Mouse (Mus musculus) thymus, postnatal 0 days (tissue): Measurements from ENCODE around the gene Pfn1. TPM values are rescaled to one million over a fixed set of nuclear protein-coding genes. Genes with fewer than 3 reads are reported as not detected.
A peak's percentile ranks its signal among the peaks of the same experiment; 100 is the strongest.

ENCODE experiments used
- DNase-seq: peaks from one replicate; pipeline ENCODE4 v3.0.0-alpha.2; 2015; ENCODE audit warnings: low spot score
- polyA plus RNA-seq: library from polyadenylated mRNA; unstranded; fragments of >200 nt; fragmentation: Nextera tagmentation; extraction: Ambion mirVana; gene quantifications from 2 replicates; pipeline ENCODE4 v1.2.1, GENCODE M21; 2015

Gene Pfn1
- polyA plus RNA-seq, 1 experiment from 2014 or later, result 2,783 TPM

- DNase-seq, result no peak
These were observed 23.6 kb upstream of the Pfn1 start for GRCm38 (mm10) chr11:70678092-70678491.

GRCm38 (mm10) chr11:70674501-70674900, 20.1 kb upstream of the Pfn1 start:
- no peak for DNase-seq

- DNase-seq, result no peak
These were observed 19.6 kb upstream of the Pfn1 start for GRCm38 (mm10) chr11:70674014-70674413.

- no peak for DNase-seq
These were observed 17.0 kb upstream of the Pfn1 start for GRCm38 (mm10) chr11:70671333-70672047.

- DNase-seq, result no peak
These were observed 16.0 kb upstream of the Pfn1 start for GRCm38 (mm10) chr11:70670483-70670882.

GRCm38 (mm10) chr11:70669582-70670345, 15.3 kb upstream of the Pfn1 start:
- DNase-seq, result peak; percentile 91

GRCm38 (mm10) chr11:70668771-70669505, 14.5 kb upstream of the Pfn1 start, which contains the start of gene Spag7:
TSS of gene Spag7 (minus strand) at chr11:70669416.
- peak; percentile 97 for DNase-seq

GRCm38 (mm10) chr11:70668335-70668770, 13.9 kb upstream of the Pfn1 start:
- DNase-seq, result no peak

- DNase-seq, result no peak
These were observed 13.1 kb upstream of the Pfn1 start for GRCm38 (mm10) chr11:70667271-70668150.

GRCm38 (mm10) chr11:70666687-70667086, 12.2 kb upstream of the Pfn1 start:
- no peak for DNase-seq

GRCm38 (mm10) chr11:70664741-70665140, 10.3 kb upstream of the Pfn1 start:
- DNase-seq, result no peak

- DNase-seq, result no peak
These were observed 9.5 kb upstream of the Pfn1 start for GRCm38 (mm10) chr11:70663957-70664356.

- DNase-seq, result no peak
These were observed 8.7 kb upstream of the Pfn1 start for GRCm38 (mm10) chr11:70663101-70663500.

GRCm38 (mm10) chr11:70660571-70660970, 6.1 kb upstream of the Pfn1 start:
- DNase-seq, result no peak

- DNase-seq, result no peak
These were observed 4.5 kb upstream of the Pfn1 start for GRCm38 (mm10) chr11:70658942-70659341.

GRCm38 (mm10) chr11:70658521-70658920, 4.1 kb upstream of the Pfn1 start:
- DNase-seq, result no peak

GRCm38 (mm10) chr11:70657991-70658390, 3.5 kb upstream of the Pfn1 start:
- DNase-seq, result no peak

- no peak for DNase-seq
These were observed 3.1 kb upstream of the Pfn1 start for GRCm38 (mm10) chr11:70657573-70657972.

GRCm38 (mm10) chr11:70656964-70657363, 2.5 kb upstream of the Pfn1 start, which contains the start of gene Eno3:
TSS of gene Eno3 (plus strand) at chr11:70657202.
- no peak for DNase-seq

GRCm38 (mm10) chr11:70656456-70656927, 2.0 kb upstream of the Pfn1 start:
- no peak for DNase-seq
